Mouse (Mus musculus): Measurements from ENCODE around the gene Cks2. TPM values are rescaled to one million over a fixed set of nuclear protein-coding genes. Genes with fewer than 3 reads are reported as not detected.
"Not testable (repeated sequence)": the region's sequence is repeated elsewhere in the genome, so short reads cannot be mapped to it uniquely, and the experiment has no call there.

The Cks2 gene
- polyA plus RNA-seq, 1 experiment from 2014 or later: 84.0 TPM

DNA sequence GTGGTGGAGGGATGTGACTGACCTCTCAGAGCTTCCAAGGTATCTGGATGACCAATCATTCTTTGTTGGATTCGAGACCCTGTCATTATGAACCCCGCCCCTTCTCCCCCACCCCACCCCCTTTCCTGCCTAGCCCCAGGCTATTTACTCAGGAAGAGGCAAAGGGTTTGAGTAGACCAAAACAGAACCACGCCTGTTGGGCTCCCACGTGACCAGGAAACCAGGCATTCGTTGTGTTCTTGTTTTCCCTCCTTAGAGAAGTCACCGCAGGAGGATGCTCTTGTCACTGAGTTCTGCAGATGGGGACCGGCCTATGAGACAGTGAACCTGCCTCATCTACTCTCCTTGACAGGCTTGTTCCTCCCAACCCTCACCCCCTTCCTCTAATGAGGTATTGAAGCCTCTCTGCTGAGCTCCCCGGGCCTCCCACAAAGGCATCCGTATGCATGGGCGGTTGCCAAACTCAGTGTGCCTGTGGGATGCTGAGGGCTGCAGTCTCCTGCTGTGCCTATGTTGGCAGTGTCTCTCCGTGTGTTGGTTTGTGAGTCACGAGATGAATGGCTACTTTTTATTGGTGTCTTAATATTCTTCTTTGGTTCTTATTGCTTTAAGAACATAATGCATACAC is 28.5 kb upstream of the Cks2 start:
- in situ Hi-C loops (cut with MboI; ENCODE audit: low pct_unique_long_range_greater_than_20kb): loop anchor here (5.0 to 10.0 kb wide), 3 partner anchors 162 to 669 kb away; no protein-coding TSS in a partner anchor
- H3K27me3 ChIP-seq: peaks cover 18% of the 10 kb centered on the region
- no peak for TF ChIP-seq CTCF (IDR thresholded peaks at IDR 0.05)
- CTCF ChIA-PET: no interaction called here
- ATAC-seq: peak; percentile 80
- DNase-seq (ENCODE audit: low read depth, low spot score): peak; percentile 70
- POLR2A ChIA-PET: no interaction called here

DNA sequence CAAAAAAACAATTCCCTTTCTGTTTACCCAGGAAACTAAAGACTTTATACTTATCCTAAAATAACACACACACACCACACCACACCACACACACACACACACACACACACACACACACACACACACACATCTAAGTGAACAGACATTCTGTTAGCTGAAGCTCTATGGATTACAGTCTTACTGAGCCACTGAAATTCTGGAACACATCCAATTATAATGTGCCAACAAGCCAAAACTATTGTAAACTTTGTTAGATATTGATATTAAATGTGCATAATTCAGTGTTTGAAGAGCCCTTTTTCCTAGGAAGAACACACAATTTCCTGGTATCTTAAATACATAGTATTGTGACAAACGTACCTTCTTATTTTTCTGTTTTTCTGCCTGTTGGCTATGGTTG is 27.7 kb upstream of the Cks2 start:
- ATAC-seq: no peak
- CTCF ChIA-PET: interaction anchor here (0.9 to 1.5 kb wide), 3 partner anchors 14 to 77 kb away, joined by 3 to 8 read pairs (median 3); no protein-coding TSS in a partner anchor

DNA sequence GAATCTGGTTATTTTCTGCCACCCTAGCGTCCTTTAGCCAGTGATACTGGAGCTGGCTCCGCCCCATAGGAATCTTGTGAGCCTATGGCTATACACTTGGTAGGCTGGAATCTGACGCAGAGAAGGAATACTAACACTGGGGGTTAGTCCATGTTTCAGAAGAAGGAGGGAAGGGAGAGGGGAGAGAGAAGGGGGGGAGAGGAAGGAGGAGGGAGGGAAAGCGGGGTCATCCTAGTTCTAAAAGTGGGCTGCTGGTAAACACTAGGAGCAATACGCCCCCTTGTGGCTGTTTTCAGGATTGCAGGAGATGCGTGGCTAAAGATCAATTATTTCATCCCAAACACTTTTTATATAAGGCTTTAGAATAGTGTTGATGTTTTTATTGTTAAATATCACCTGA is 27.2 kb upstream of the Cks2 start:
- ATAC-seq (no peak), DNase-seq (ENCODE audit: low read depth, low spot score) (no peak)
- in situ Hi-C loops (cut with MboI; ENCODE audit: low pct_unique_long_range_greater_than_20kb): loop anchor here (5.0 to 10.0 kb wide), 3 partner anchors 163 to 671 kb away; no protein-coding TSS in a partner anchor
- peak; percentile 78 for TF ChIP-seq CTCF (IDR thresholded peaks at IDR 0.05)
- ChIA-PET CTCF (interaction anchor here (0.9 to 1.5 kb wide), 4 partner anchors 13 to 193 kb away, joined by 3 to 8 read pairs (median 3); no protein-coding TSS in a partner anchor), POLR2A (no interaction called here)
- peaks cover 11% of the 10 kb centered on the region for H3K27me3 ChIP-seq

More for the DNA sequence above, 27.7 kb upstream of the Cks2 start:
- TF ChIP-seq CTCF (IDR thresholded peaks at IDR 0.05): no peak
- no peak for DNase-seq (ENCODE audit: low read depth, low spot score)
- in situ Hi-C loops (cut with MboI; ENCODE audit: low pct_unique_long_range_greater_than_20kb): loop anchor here (5.0 to 10.0 kb wide), 3 partner anchors 163 to 670 kb away; no protein-coding TSS in a partner anchor
- POLR2A ChIA-PET: no interaction called here
- H3K27me3 ChIP-seq: peaks cover 15% of the 10 kb centered on the region

DNA sequence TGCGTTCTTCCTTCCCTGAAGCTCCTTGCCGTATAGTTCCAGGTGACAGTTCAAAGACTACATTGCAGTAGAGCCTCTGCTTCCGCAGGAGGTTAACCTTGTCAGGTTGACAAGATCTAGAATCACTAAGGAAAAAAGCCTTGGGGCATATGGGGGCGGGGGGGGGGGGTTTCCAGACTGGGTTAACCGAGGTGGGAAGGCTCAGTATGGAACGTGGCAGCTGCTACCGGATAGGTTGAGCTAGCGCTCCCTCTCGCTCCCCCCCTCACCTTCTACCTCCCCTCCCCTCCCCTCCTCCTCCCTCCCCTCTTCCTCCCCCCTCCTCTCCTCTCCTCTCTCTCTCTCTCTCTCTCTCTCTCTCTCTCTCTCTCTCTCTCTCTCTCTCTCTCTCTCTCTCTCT is 26.4 kb upstream of the Cks2 start:
- ChIA-PET CTCF (interaction anchor here (1.1 to 1.5 kb wide), 3 partner anchors 14 to 194 kb away, joined by 3 to 8 read pairs (median 3); no protein-coding TSS in a partner anchor), POLR2A (interaction anchor here (0.5 kb wide), 1 partner anchor 16 kb away, joined by 3 read pairs; no protein-coding TSS in a partner anchor)
- no peak for ATAC-seq
- TF ChIP-seq CTCF (IDR thresholded peaks at IDR 0.05): no peak
- DNase-seq (ENCODE audit: low read depth, low spot score): no peak
- in situ Hi-C loops (cut with MboI; ENCODE audit: low pct_unique_long_range_greater_than_20kb): loop anchor here (5.0 to 10.0 kb wide), 3 partner anchors 164 to 671 kb away; no protein-coding TSS in a partner anchor
- H3K27me3 ChIP-seq: peaks cover 9% of the 10 kb centered on the region

DNA sequence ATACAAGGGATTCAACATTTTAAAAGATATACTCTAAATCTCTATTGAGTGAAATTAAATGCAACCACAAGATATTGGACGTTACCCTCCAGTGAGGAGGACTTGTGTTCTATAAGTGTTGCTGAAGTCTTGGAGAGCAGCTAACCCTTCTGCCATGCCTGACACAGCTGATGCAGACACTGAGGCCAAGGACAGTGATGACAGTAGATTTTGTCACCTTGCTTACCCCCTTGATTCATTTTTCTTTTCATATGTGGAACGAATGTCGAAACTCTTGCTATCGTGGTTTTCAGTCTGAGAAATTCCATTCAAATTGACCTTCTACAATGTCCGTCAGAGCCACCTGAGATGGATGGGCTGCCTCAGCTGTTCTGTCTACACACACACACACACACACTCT is 22.4 kb upstream of the Cks2 start:
- CTCF ChIA-PET: no interaction called here
- peaks cover 3% of the 10 kb centered on the region for H3K27me3 ChIP-seq
- POLR2A ChIA-PET: no interaction called here
- ATAC-seq (no peak), DNase-seq (ENCODE audit: low read depth, low spot score) (no peak)
- in situ Hi-C loops (cut with MboI; ENCODE audit: low pct_unique_long_range_greater_than_20kb): no loop called here
- no peak for TF ChIP-seq CTCF (IDR thresholded peaks at IDR 0.05)

DNA sequence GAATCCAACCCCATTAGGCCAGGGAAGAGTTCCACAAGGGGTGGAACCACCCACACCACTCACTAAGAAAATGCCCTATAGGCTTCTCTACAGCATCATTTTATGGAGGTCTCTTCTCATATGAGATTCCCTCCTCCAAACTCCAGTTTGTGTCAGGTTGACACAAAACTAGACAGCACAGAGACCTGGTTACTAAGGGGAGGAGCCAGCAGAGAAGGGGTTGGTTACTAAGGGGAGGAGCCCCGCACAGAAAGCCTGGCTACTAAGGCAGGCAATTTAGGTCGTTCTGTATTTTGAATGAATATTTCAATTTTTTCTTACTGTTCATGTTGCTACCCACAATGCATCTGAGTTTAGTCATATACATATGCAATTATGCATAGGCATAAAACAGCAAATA is 21.4 kb upstream of the Cks2 start:
- TF ChIP-seq CTCF (IDR thresholded peaks at IDR 0.05): no peak
- CTCF ChIA-PET: no interaction called here
- ATAC-seq (no peak), DNase-seq (ENCODE audit: low read depth, low spot score) (no peak)
- POLR2A ChIA-PET: no interaction called here
- H3K27me3 ChIP-seq: peaks cover 3% of the 10 kb centered on the region
- in situ Hi-C loops (cut with MboI; ENCODE audit: low pct_unique_long_range_greater_than_20kb): no loop called here

DNA sequence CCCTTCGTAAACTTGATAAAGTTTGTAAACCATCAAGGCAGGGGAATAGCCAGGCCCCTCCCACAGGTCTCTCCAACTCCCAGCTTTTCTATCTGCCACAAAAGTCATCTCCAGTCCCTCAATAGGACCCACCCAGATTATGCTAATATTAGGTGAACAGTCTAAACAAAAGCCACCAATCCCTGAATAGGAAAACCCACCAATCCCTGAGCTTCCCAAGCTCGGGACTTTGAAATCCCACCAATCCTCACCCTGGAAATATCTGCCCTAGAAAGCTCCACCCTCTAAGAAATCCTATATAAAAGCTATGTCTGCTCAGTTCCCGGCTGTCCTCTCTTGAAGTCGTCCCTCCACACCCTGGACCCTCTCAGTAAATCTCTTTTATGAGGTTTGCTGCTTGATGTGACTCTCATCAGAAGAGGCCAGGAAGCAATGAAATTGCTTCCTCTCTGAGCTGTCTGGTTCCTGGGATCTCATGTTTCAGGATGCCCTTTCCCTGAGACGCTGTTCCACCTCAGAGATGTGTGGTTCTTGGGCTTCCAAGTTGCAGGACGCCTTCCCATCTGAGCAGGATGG is 16.7 kb upstream of the Cks2 start:
- ChIA-PET POLR2A (no interaction called here), CTCF (no interaction called here)
- no peak for TF ChIP-seq CTCF (IDR thresholded peaks at IDR 0.05)
- no peaks in the 10 kb centered on the region for H3K27me3 ChIP-seq
- no peak for ATAC-seq
- in situ Hi-C loops (cut with MboI; ENCODE audit: low pct_unique_long_range_greater_than_20kb): loop anchor here (25.0 kb wide), 1 partner anchor 859 kb away; no protein-coding TSS in a partner anchor
- DNase-seq (ENCODE audit: low read depth, low spot score): no peak

DNA sequence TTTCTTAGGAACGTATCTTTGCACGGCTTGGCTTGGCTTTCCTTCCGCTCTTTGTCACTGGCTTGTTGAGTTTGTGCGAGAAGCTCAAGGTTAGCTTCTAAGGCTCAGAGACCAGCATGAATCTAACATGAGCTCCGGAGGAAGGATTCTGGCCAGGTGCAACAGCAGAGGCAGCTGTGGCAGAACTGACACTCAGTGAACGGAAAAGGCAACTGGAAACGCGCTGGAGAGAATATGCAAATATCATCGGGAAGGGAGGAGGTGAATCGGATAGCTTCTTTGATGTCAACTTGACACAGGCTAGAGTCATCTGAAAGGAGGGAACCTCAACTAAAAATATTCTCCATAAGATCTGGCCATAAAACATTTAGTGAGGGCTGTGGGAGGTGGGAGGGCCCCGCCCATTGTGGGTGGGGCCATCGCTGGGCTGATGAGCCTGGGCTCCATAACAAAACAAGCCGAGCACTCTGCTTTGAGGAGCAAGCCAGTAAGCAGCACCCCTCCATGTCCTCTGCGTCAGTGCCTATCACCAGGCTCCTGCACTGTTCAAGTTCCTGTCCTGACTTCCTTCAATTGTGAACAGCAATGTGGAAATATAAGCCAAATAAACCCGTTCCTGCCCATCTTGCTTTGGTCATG is 13.6 kb upstream of the Cks2 start:
- ChIA-PET POLR2A (interaction anchor here (0.7 kb wide), 1 partner anchor 284 kb away, joined by 3 read pairs; no protein-coding TSS in a partner anchor), CTCF (interaction anchor here (0.7 to 2.5 kb wide), 2 partner anchors 13 to 14 kb away, joined by 3 to 8 read pairs; no protein-coding TSS in a partner anchor)
- H3K27me3 ChIP-seq: no peaks in the 10 kb centered on the region
- no peak for TF ChIP-seq CTCF (IDR thresholded peaks at IDR 0.05)
- DNase-seq (ENCODE audit: low read depth, low spot score) (no peak), ATAC-seq (no peak)
- in situ Hi-C loops (cut with MboI; ENCODE audit: low pct_unique_long_range_greater_than_20kb): loop anchor here (25.0 kb wide), 1 partner anchor 856 kb away; no protein-coding TSS in a partner anchor

DNA sequence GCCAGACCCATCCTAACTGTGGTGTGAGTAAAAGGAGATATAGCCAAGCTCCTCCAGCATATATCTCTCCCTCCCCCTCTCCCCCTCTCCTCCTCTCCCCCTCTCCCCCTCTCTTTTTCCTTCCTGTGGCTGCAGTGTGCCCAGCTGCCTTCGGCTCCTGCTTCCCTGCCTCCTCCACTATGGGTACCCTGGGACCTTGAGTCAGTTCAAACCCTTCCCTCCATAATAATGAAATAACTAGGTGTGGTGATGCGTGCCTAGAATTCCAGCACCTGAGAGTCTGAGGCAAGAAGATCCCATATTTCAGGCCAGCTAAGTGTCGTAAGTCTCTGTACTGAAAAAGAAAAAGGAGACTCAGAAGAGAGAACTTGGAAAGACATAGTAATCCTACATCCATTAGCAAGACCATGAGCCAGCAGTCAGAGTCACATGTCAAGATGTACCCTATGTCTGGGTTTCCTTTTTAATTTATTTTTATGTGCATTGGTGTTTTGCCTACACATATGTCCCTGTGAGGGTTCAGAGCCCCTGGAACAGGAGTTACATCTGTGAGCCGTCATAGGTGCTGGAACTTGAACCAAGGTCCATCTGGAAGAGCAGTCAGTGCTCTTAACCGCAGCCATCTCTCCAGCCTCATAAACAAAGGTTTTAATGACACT is 12.3 kb upstream of the Cks2 start:
- ATAC-seq: no peak
- no peak for TF ChIP-seq CTCF (IDR thresholded peaks at IDR 0.05)
- DNase-seq (ENCODE audit: low read depth, low spot score): no peak
- ChIA-PET POLR2A (no interaction called here), CTCF (interaction anchor here (2.5 kb wide), 1 partner anchor 15 kb away, joined by 8 read pairs; no protein-coding TSS in a partner anchor)
- in situ Hi-C loops (cut with MboI; ENCODE audit: low pct_unique_long_range_greater_than_20kb): loop anchor here (25.0 kb wide), 1 partner anchor 855 kb away; no protein-coding TSS in a partner anchor
- H3K27me3 ChIP-seq: no peaks in the 10 kb centered on the region

DNA sequence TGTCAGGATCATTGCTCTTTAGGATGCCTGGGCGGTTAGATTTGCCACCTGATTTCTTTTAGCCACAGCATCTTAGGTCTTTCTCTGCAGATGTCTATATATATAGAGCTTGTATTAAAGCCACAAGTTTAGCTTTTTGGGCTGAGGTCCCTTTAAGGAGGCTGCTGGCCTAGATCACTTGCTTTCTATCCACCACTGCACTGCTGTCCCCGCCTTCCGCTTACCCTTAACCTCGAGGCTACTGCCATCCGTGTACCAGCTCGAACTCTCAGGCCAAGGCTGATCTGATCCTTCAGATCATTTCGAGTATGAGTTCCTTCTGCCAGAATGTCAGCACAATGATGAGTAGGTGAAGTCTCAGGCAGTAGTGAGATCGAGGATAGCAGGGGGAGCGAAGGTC is 9.6 kb upstream of the Cks2 start:
- H3K27me3 ChIP-seq; CTCF ChIA-PET; DNase-seq (ENCODE audit: low read depth, low spot score); ATAC-seq: not testable (repeated sequence)
- in situ Hi-C loops (cut with MboI; ENCODE audit: low pct_unique_long_range_greater_than_20kb): loop anchor here (25.0 kb wide), 1 partner anchor 852 kb away; no protein-coding TSS in a partner anchor
- POLR2A ChIA-PET: interaction anchor here (0.7 kb wide), 1 partner anchor 16 kb away, joined by 3 read pairs; no protein-coding TSS in a partner anchor
